13 mouse cellular contexts compared by ENCODE assay signal in genomic region chr2:167578521-167578920, GRCm38 (mm10). TPM values are rescaled to one million over a fixed set of nuclear protein-coding genes. Genes with fewer than 3 reads are reported as not detected.
DNase-seq lines count a peak whose midpoint lies in the region; ATAC-seq and TF ChIP-seq lines count a peak whose summit lies in the region.
"Had no signal": no experiment of that assay in that cellular context is flagged by ENCODE, and none has a peak within 500 bp of the region (broad histone marks: within the 10 kb centered on the region; RNA-seq: fewer than 3 reads in every experiment).

No protein-coding gene starts in this region.

- peak overlapping the region; percentile 44; the same call in 1 of the 2 replicates for H3K27ac ChIP-seq in lung, embryonic 15.5 days
- no peak overlapping the region for H3K27ac ChIP-seq in intestine, postnatal 0 days (ENCODE audit: low read depth, low read length)
- H3K27ac ChIP-seq in hindbrain, embryonic 12.5 days: no peak overlapping the region
- H3K27ac ChIP-seq: hindbrain, embryonic 15.5 days; layer of hippocampus, adult 2 months; liver, embryonic 13.5 days had no signal

- H3K9me3 ChIP-seq in lung, embryonic 15.5 days: no peaks in the 10 kb centered on the region
- no peaks in the 10 kb centered on the region for H3K9me3 ChIP-seq in intestine, postnatal 0 days (ENCODE audit: control insufficient read depth)
- H3K9me3 ChIP-seq in hindbrain, embryonic 12.5 days (replicated peaks): no peaks in the 10 kb centered on the region
- H3K9me3 ChIP-seq: hindbrain, embryonic 15.5 days; liver, embryonic 13.5 days had no signal

- no peak overlapping the region for H3K4me2 ChIP-seq in lung, embryonic 15.5 days
- H3K4me2 ChIP-seq in intestine, postnatal 0 days (replicated peaks; ENCODE audit: low read depth): no peak overlapping the region
- H3K4me2 ChIP-seq in hindbrain, embryonic 12.5 days (replicated peaks): no peak overlapping the region
- H3K4me2 ChIP-seq: hindbrain, embryonic 15.5 days; liver, embryonic 13.5 days had no signal

- H3K9ac ChIP-seq in lung, embryonic 15.5 days: no peak overlapping the region
- no peak overlapping the region for H3K9ac ChIP-seq in intestine, postnatal 0 days (ENCODE audit: low read depth, low read length)
- no peak overlapping the region for H3K9ac ChIP-seq in hindbrain, embryonic 12.5 days
- H3K9ac ChIP-seq: hindbrain, embryonic 15.5 days; liver, embryonic 13.5 days had no signal

- H3K36me3 ChIP-seq in lung, embryonic 15.5 days: no peaks in the 10 kb centered on the region
- H3K36me3 ChIP-seq in intestine, postnatal 0 days (ENCODE audit: control insufficient read depth, insufficient read depth): no peaks in the 10 kb centered on the region
- H3K36me3 ChIP-seq in hindbrain, embryonic 12.5 days: no peaks in the 10 kb centered on the region
- H3K36me3 ChIP-seq: hindbrain, embryonic 15.5 days; liver, embryonic 13.5 days had no signal

- H3K4me3 ChIP-seq in lung, embryonic 15.5 days: no peak overlapping the region
- H3K4me3 ChIP-seq in intestine, postnatal 0 days (ENCODE audit: low read depth, low read length): no peak overlapping the region
- no peak overlapping the region for H3K4me3 ChIP-seq in hindbrain, embryonic 12.5 days
- H3K4me3 ChIP-seq: erythroblast, embryonic 14.5 days; hindbrain, embryonic 15.5 days; layer of hippocampus, adult 2 months; liver, embryonic 13.5 days had no signal

- H3K4me1 ChIP-seq in lung, embryonic 15.5 days: peaks cover 31% of the 10 kb centered on the region
- no peaks in the 10 kb centered on the region for H3K4me1 ChIP-seq in intestine, postnatal 0 days (replicated peaks; ENCODE audit: control insufficient read depth, insufficient read depth, low read length)
- peaks cover 18% of the 10 kb centered on the region for H3K4me1 ChIP-seq in hindbrain, embryonic 12.5 days
- H3K4me1 ChIP-seq: hindbrain, embryonic 15.5 days had no signal

- ATAC-seq in lung, embryonic 15.5 days (ENCODE audit: borderline replicate concordance, extremely low read depth, low FRiP score, low TSS enrichment): no peak
- peak; percentile 44; the same call in 1 of the 2 replicates for ATAC-seq in intestine, postnatal 0 days
- ATAC-seq in hindbrain, embryonic 12.5 days (ENCODE audit: low FRiP score): no peak
- ATAC-seq in erythroblast, adult 5-6 weeks (replicated peaks; ENCODE audit: low FRiP score, poor library complexity, severe bottlenecking): no peak

- 45% methylated on average over 5 of the region's 5 CpGs for WGBS in lung, embryonic 15.5 days
- WGBS in intestine, postnatal 0 days: 38% methylated on average over 5 of the region's 5 CpGs
- WGBS in hindbrain, embryonic 12.5 days: 45% methylated on average over 5 of the region's 5 CpGs

- H3K27me3 ChIP-seq in lung, embryonic 15.5 days: no peaks in the 10 kb centered on the region
- H3K27me3 ChIP-seq in intestine, postnatal 0 days (replicated peaks; ENCODE audit: control insufficient read depth, insufficient read depth, low read length): no peaks in the 10 kb centered on the region
- H3K27me3 ChIP-seq in hindbrain, embryonic 12.5 days: 0 out of 2 replicates have a peak, but pooled peaks cover 2% of the 10 kb centered on the region
- H3K27me3 ChIP-seq: hindbrain, embryonic 15.5 days; liver, embryonic 13.5 days had no signal

- TF ChIP-seq CTCF in intestine, postnatal 0 days (IDR thresholded peaks at IDR 0.05; ENCODE audit: low read depth): no peak

- DNase-seq in lung, adult 18-20 months: no peak
- DNase-seq in T-cell, adult 2 months (ENCODE audit: low spot score): peak; percentile 14
- peak; percentile 59 to 80 for DNase-seq in thymus, postnatal 36 days
- DNase-seq: cerebellum, adult 11 months; gastrocnemius, postnatal 14 days; liver, embryonic 13.5 days had no signal

RNA-seq across cellular contexts. Expression of gene Snai1, which starts 40.5 kb away (rescaled TPM):
- polyA plus RNA-seq in lung, embryonic 15.5 days (2015; fragmentation: Nextera tagmentation; extraction: Ambion mirVana): 107 and 109 TPM in 2 replicates
- polyA plus RNA-seq in intestine, postnatal 0 days (2015; fragmentation: Nextera tagmentation; extraction: Ambion mirVana): 5.4 and 8.0 TPM in 2 replicates
- 30.1 and 39.0 TPM in 2 replicates for polyA plus RNA-seq in hindbrain, embryonic 12.5 days (2016; fragmentation: Nextera tagmentation; extraction: Ambion mirVana)
- not detected in 2 replicates for total RNA-seq in erythroblast, adult 5-6 weeks (2015; ENCODE audit: low replicate concordance)
- total RNA-seq in erythroblast, adult 5-6 weeks (2017; ENCODE audit: low replicate concordance): 0.70 TPM in 1 of 2 replicates, not detected in the other
- polyA plus RNA-seq: erythroblast, embryonic 14.5 days had no signal

RNA-seq across cellular contexts. Expression of gene Ube2v1, which starts 53.4 kb away (rescaled TPM):
- polyA plus RNA-seq in lung, embryonic 15.5 days (2015; fragmentation: Nextera tagmentation; extraction: Ambion mirVana): 280 and 282 TPM in 2 replicates
- 173 and 174 TPM in 2 replicates for polyA plus RNA-seq in intestine, postnatal 0 days (2015; fragmentation: Nextera tagmentation; extraction: Ambion mirVana)
- 290 and 291 TPM in 2 replicates for polyA plus RNA-seq in hindbrain, embryonic 12.5 days (2016; fragmentation: Nextera tagmentation; extraction: Ambion mirVana)
- 134 and 176 TPM in 2 replicates for total RNA-seq in erythroblast, adult 5-6 weeks (2015; ENCODE audit: low replicate concordance)
- total RNA-seq in erythroblast, adult 5-6 weeks (2017; ENCODE audit: low replicate concordance): 150 and 202 TPM in 2 replicates

Comparison
In these comparisons a context has a peak if more than half of its experiments do, and no peak if none do; other contexts are left out.
1. DNase-seq: peak in T-cell, adult 2 months (single experiment) and thymus, postnatal 36 days (2 of 2); none in lung, adult 18-20 months (0 of 2).